Mouse (Mus musculus): Measurements from ENCODE around the gene Gpr146. TPM values are rescaled to one million over a fixed set of nuclear protein-coding genes. Genes with fewer than 3 reads are reported as not detected.

Gpr146 gene
- polyA plus RNA-seq, 1 experiment from 2014 or later: 1.7 TPM

- Histone ChIP-seq H3K9ac (replicated peaks) (0 out of 2 replicates have a peak within 1 kb of the TSS, but pooled peaks have one; percentile 23), H3K27me3 (no peaks in the 10 kb centered on the region), H3K9me3 (no peaks in the 10 kb centered on the region), H3K36me3 (no peaks in the 10 kb centered on the region), H3K27ac (peak within 1 kb of the TSS; percentile 53), H3K4me3 (replicated peaks) (no peak within 1 kb of the TSS), H3K4me2 (0 out of 2 replicates have a peak within 1 kb of the TSS, but pooled peaks have one; percentile 4), H3K4me1 (replicated peaks) (peaks cover 30% of the 10 kb centered on the region)
- ATAC-seq (ENCODE audit: insufficient number of reproducible peaks, insufficient read depth, low FRiP score, low TSS enrichment, low read depth): no peak
- 80% methylated on average over 6 of the region's 6 CpGs for WGBS
Observed at GRCm38 (mm10) chr5:139404801-139405401, 27.4 kb downstream of the Gpr146 start, which contains the start of gene C130050O18Rik. C130050O18Rik (plus strand) TSS chr5:139405280.

- 0 out of 2 replicates have a peak overlapping the region, but pooled peaks have one; percentile 23 for H3K9ac ChIP-seq (replicated peaks)
- H3K27me3 ChIP-seq: no peaks in the 10 kb centered on the region
- 0 out of 2 replicates have a peak overlapping the region, but pooled peaks have one; percentile 4 for H3K4me2 ChIP-seq
- ATAC-seq (ENCODE audit: insufficient number of reproducible peaks, insufficient read depth, low FRiP score, low TSS enrichment, low read depth): peak; percentile 22; the same call in 1 of the 2 replicates
- peaks cover 30% of the 10 kb centered on the region for H3K4me1 ChIP-seq (replicated peaks)
- peak overlapping the region; percentile 53 for H3K27ac ChIP-seq
- H3K9me3 ChIP-seq: no peaks in the 10 kb centered on the region
- H3K36me3 ChIP-seq: no peaks in the 10 kb centered on the region
- H3K4me3 ChIP-seq (replicated peaks): no peak overlapping the region
- WGBS: 59% methylated on average over 7 of the region's 7 CpGs
Observed at GRCm38 (mm10) chr5:139405478-139405877, 28.0 kb downstream of the Gpr146 start.

GRCm38 (mm10) chr5:139405953-139406352, 28.5 kb downstream of the Gpr146 start:
- Histone ChIP-seq H3K27me3 (no peaks in the 10 kb centered on the region), H3K4me1 (replicated peaks) (peaks cover 30% of the 10 kb centered on the region), H3K9ac (replicated peaks) (no peak overlapping the region), H3K4me2 (0 out of 2 replicates have a peak overlapping the region, but pooled peaks have one; percentile 4), H3K4me3 (replicated peaks) (no peak overlapping the region), H3K9me3 (no peaks in the 10 kb centered on the region), H3K36me3 (no peaks in the 10 kb centered on the region), H3K27ac (peak overlapping the region; percentile 53)
- ATAC-seq (ENCODE audit: insufficient number of reproducible peaks, insufficient read depth, low FRiP score, low TSS enrichment, low read depth): no peak
- WGBS: 75% methylated on average over 3 of the region's 3 CpGs

DNA sequence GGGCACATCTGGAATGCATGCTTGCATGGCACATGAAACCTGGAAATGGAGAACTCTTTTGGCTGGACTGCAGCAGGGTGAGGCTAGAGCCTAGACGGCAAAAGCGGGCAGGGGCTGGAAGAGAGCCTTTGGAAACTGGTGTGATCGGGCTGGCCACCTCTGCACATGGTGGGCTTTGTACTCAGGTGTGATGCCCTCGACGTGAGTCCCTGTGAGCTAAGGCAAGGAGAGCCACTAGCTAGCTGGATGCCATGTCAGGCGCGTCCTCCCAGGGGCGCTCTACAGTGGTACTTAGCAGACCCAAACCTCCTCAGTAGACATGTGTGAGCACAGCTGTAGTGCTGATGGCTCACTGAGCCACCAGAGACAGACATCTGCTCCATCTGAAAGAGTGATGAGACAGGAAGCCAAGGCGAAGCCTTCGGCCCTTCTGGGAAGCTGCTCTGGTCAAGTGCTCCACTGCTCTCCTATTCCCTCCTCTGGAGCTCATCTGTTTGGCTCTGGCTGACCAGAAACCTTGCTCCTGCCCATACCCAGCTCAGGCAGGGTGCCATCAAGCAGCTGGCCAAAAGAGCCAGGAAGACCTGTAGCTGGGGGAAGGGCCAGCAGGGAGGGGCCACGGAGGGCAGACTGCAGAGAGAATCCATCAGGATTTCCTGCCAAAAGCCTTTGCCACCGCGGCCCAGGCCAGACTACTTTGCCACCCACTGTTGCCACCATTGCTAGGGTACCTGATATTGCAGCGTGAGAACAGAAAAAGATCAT, 29.8 kb downstream of the Gpr146 start:
- peaks cover 30% of the 10 kb centered on the region for H3K4me1 ChIP-seq (replicated peaks)
- WGBS: 84% methylated on average over 14 of the region's 14 CpGs
- H3K4me3 ChIP-seq (replicated peaks): no peak overlapping the region
- H3K27ac ChIP-seq: peak overlapping the region; percentile 59; the same call in 1 of the 2 replicates
- H3K36me3 ChIP-seq: no peaks in the 10 kb centered on the region
- ATAC-seq (ENCODE audit: insufficient number of reproducible peaks, insufficient read depth, low FRiP score, low TSS enrichment, low read depth): no peak
- H3K9ac ChIP-seq (replicated peaks): no peak overlapping the region
- H3K27me3 ChIP-seq: no peaks in the 10 kb centered on the region
- H3K4me2 ChIP-seq: 0 out of 2 replicates have a peak overlapping the region, but pooled peaks have one; percentile 16
- H3K9me3 ChIP-seq: no peaks in the 10 kb centered on the region

GRCm38 (mm10) chr5:139408511-139408910, 31.0 kb downstream of the Gpr146 start:
- Histone ChIP-seq H3K9me3 (no peaks in the 10 kb centered on the region), H3K27ac (0 out of 2 replicates have a peak overlapping the region, but pooled peaks have one; percentile 23), H3K4me2 (no peak overlapping the region), H3K9ac (replicated peaks) (0 out of 2 replicates have a peak overlapping the region, but pooled peaks have one; percentile 12), H3K36me3 (no peaks in the 10 kb centered on the region), H3K27me3 (no peaks in the 10 kb centered on the region), H3K4me3 (replicated peaks) (no peak overlapping the region), H3K4me1 (replicated peaks) (peaks cover 39% of the 10 kb centered on the region)
- ATAC-seq (ENCODE audit: insufficient number of reproducible peaks, insufficient read depth, low FRiP score, low TSS enrichment, low read depth): no peak
- WGBS: 82% methylated on average over 7 of the region's 7 CpGs

- Histone ChIP-seq H3K9me3 (no peaks in the 10 kb centered on the region), H3K4me1 (replicated peaks) (peaks cover 46% of the 10 kb centered on the region), H3K4me2 (no peak overlapping the region), H3K9ac (replicated peaks) (no peak overlapping the region), H3K36me3 (no peaks in the 10 kb centered on the region; the same call in 1 of the 2 replicates), H3K27me3 (no peaks in the 10 kb centered on the region), H3K27ac (no peak overlapping the region), H3K4me3 (replicated peaks) (no peak overlapping the region)
- ATAC-seq (ENCODE audit: insufficient number of reproducible peaks, insufficient read depth, low FRiP score, low TSS enrichment, low read depth): no peak
- WGBS: 85% methylated on average over 12 of the region's 12 CpGs
Observed at GRCm38 (mm10) chr5:139409412-139409811, 31.9 kb downstream of the Gpr146 start.

DNA sequence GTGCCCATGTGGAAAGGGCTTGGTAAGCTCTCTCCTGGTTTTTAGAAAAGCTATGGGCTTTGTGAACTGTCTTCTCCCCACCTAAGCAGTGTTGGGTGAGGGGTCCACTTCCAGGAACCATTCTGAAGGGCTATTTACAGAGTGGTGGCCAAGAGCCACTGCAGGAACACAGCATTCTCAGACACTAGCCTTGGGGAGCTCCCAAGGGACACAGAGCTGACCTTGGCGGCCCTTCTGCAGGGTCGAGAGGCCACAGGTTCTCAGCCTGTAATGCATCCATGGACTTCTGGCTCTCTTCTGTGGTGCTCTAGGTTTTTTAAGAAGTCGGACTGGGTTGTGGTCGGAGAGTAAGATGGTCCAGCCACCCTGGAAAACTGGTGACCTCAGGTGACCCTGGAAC, 32.6 kb downstream of the Gpr146 start:
- H3K36me3 ChIP-seq: peaks cover 2% of the 10 kb centered on the region; the same call in 1 of the 2 replicates
- H3K4me2 ChIP-seq: no peak overlapping the region
- 85% methylated on average over 4 of the region's 4 CpGs for whole genome bisulfite sequencing
- no peaks in the 10 kb centered on the region for H3K27me3 ChIP-seq
- H3K9ac ChIP-seq (replicated peaks): no peak overlapping the region
- H3K9me3 ChIP-seq: no peaks in the 10 kb centered on the region
- H3K4me1 ChIP-seq (replicated peaks): peaks cover 44% of the 10 kb centered on the region
- H3K4me3 ChIP-seq (replicated peaks): no peak overlapping the region
- ATAC-seq (ENCODE audit: insufficient number of reproducible peaks, insufficient read depth, low FRiP score, low TSS enrichment, low read depth): no peak
- H3K27ac ChIP-seq: no peak overlapping the region

DNA sequence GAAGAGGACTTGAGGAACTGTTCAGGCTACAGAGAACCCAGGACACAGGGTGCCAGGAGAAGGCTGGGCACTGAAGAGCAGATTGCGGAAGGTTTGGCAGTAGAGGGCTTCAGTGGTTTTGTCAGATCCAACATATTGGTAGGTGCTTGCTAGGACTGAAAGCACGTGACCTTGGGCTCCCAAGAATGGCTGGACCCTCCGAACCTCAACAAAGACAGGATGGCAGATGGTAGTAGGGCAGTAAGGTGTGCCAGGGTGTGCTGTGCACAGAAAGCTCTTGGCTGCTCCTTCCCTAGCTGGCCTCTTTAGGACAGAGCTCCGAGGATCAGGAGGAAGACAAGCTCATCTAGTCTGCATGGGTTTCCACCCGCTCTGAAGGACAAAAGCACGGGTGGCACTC, 33.6 kb downstream of the Gpr146 start:
- H3K4me1 ChIP-seq (replicated peaks): peaks cover 33% of the 10 kb centered on the region
- no peaks in the 10 kb centered on the region for H3K27me3 ChIP-seq
- ATAC-seq (ENCODE audit: insufficient number of reproducible peaks, insufficient read depth, low FRiP score, low TSS enrichment, low read depth): no peak
- no peak overlapping the region for H3K4me3 ChIP-seq (replicated peaks)
- peaks cover 3% of the 10 kb centered on the region; the same call in 1 of the 2 replicates for H3K36me3 ChIP-seq
- 94% methylated on average over 6 of the region's 6 CpGs for WGBS
- no peaks in the 10 kb centered on the region for H3K9me3 ChIP-seq
- H3K4me2 ChIP-seq: no peak overlapping the region
- H3K9ac ChIP-seq (replicated peaks): no peak overlapping the region; the same call in 1 of the 2 replicates
- H3K27ac ChIP-seq: no peak overlapping the region

GRCm38 (mm10) chr5:139411665-139412314, 34.3 kb downstream of the Gpr146 start:
- Histone ChIP-seq H3K27ac (no peak overlapping the region), H3K36me3 (peaks cover 3% of the 10 kb centered on the region; the same call in 1 of the 2 replicates), H3K4me2 (no peak overlapping the region), H3K27me3 (no peaks in the 10 kb centered on the region), H3K4me3 (replicated peaks) (no peak overlapping the region), H3K4me1 (replicated peaks) (peaks cover 29% of the 10 kb centered on the region), H3K9me3 (no peaks in the 10 kb centered on the region), H3K9ac (replicated peaks) (no peak overlapping the region)
- 80% methylated on average over 15 of the region's 15 CpGs for WGBS
- ATAC-seq (ENCODE audit: insufficient number of reproducible peaks, insufficient read depth, low FRiP score, low TSS enrichment, low read depth): no peak

GRCm38 (mm10) chr5:139413545-139413944, 36.0 kb downstream of the Gpr146 start:
- Histone ChIP-seq H3K9me3 (peaks cover 6% of the 10 kb centered on the region; the same call in 1 of the 2 replicates), H3K27ac (peak overlapping the region; percentile 42; the same call in 1 of the 2 replicates), H3K4me3 (replicated peaks) (no peak overlapping the region), H3K4me2 (no peak overlapping the region), H3K27me3 (no peaks in the 10 kb centered on the region), H3K36me3 (peaks cover 3% of the 10 kb centered on the region; the same call in 1 of the 2 replicates), H3K9ac (replicated peaks) (no peak overlapping the region), H3K4me1 (replicated peaks) (peaks cover 25% of the 10 kb centered on the region)
- no peak for ATAC-seq (ENCODE audit: insufficient number of reproducible peaks, insufficient read depth, low FRiP score, low TSS enrichment, low read depth)
- 68% methylated on average over 4 of the region's 4 CpGs for WGBS

DNA sequence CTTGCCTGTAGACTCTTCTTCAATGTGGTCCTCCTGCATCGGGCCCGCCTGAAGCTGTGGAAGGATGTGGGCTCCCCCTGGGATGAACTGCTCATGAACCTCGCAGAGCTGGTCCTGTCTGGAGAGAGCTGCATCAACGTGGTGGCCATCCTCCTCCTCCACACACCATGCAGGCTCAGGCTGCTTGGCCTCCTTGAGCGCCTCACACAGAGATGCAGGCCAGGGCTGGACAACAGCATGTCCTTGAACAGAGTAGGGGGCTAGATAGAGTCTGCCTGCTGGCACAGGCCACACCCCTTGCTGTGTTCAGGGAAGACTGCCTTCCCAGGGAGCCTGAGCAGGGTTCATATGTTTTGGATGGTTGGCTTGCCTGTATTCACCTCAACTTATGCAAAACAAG, 37.5 kb downstream of the Gpr146 start:
- ATAC-seq (ENCODE audit: insufficient number of reproducible peaks, insufficient read depth, low FRiP score, low TSS enrichment, low read depth): no peak
- H3K9ac ChIP-seq (replicated peaks): no peak overlapping the region
- peaks cover 6% of the 10 kb centered on the region; the same call in 1 of the 2 replicates for H3K9me3 ChIP-seq
- H3K4me2 ChIP-seq: no peak overlapping the region
- no peaks in the 10 kb centered on the region for H3K27me3 ChIP-seq
- 89% methylated on average over 5 of the region's 5 CpGs for WGBS
- H3K4me3 ChIP-seq (replicated peaks): no peak overlapping the region
- no peak overlapping the region for H3K27ac ChIP-seq
- H3K36me3 ChIP-seq: peaks cover 3% of the 10 kb centered on the region; the same call in 1 of the 2 replicates
- H3K4me1 ChIP-seq (replicated peaks): peaks cover 38% of the 10 kb centered on the region
